Mouse (Mus musculus): Measurements from ENCODE around the gene Fam185a.
A peak's percentile ranks its signal among the peaks of the same experiment; 100 is the strongest.

The Fam185a gene

DNA sequence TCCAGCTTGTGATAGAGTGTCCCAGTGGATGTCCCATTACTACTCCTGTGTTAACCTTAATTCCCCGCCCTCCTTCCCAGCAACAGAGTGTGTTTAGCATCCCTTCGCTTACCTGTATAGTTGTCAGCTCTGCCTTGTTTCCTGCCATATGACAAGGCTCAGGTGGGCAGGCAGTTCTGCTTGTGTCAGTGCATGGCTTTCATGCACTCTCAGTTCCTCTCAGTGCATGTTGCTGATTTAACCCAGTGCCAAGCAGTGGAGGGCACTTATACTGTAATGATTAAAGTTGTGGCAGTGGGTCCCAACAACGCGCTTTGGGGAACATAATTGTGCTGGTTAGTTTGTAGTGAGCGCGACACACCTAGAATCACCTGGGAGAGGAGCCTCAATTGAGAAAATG, 1.9 kb downstream of the Fam185a start:
- DNase-seq (ENCODE audit: low read depth), result no peak

DNA sequence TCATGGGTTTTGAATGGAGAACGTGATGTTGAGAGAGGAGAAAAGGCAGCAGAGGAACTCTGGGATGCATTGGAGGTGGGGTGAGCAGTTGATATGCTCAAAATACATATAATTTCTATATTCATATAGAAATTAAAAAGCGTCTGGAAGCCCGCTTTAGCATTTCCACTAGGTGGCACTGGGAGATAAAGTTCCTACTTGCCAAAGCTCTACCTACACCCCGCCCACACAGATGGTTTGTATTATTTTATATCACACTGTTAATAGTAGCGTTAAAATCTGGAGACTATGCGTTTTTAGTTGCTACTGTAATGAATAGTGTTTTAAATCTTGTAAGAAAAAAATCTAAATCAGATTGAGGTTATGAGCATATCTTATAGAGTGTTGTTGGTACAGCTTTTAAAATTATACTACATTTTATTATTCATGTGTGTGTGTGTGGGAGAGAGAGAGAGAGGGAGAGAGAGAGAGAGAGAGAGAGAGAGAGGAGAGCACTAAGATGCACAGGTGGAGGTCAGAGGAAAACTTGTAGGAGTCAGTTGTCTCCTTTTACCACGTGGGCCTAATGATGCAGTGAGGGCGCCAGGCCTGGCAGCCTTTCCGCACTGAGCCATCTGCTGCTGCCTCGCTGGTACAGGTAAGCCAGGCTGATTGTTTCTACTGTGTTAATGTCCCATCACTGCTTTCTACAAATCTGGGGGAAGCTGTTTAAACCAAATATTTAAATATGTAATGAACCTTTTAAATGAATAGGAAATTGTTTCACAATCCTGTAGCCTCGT, 9.6 kb downstream of the Fam185a start:
- peak; percentile 16 for DNase-seq (ENCODE audit: low read depth)

- no peak for DNase-seq (ENCODE audit: low read depth)
Measured at GRCm38 (mm10) chr5:21436471-21436975, 11.8 kb downstream of the Fam185a start.

DNA sequence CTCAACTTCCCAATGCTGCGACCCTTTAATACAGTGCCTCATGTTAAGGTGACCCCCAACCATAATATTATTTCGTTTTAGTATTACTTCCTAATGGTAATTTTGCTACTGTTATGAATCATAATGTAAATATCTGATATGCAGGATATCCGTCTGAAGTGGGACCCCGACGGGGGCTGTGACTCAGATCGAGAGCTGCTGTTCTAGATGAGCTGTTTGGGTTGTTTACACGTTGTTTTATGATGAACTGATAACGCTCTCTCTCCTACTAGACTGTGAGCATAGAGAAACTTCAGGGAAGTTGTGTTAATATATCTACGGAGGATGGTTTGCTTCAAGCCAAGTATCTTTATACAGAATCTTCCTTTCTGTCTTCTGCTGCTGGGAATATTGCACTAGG, 13.7 kb downstream of the Fam185a start:
- DNase-seq (ENCODE audit: low read depth), result no peak

GRCm38 (mm10) chr5:21439446-21440110, 14.8 kb downstream of the Fam185a start:
- DNase-seq (ENCODE audit: low read depth), result no peak

- no peak for DNase-seq (ENCODE audit: low read depth)
Measured at GRCm38 (mm10) chr5:21440833-21441530, 16.2 kb downstream of the Fam185a start.

GRCm38 (mm10) chr5:21467387-21467786, 42.6 kb downstream of the Fam185a start:
- no peak for DNase-seq (ENCODE audit: low read depth)

- no peak for DNase-seq (ENCODE audit: low read depth)
Measured at GRCm38 (mm10) chr5:21468100-21468499, 43.3 kb downstream of the Fam185a start.

GRCm38 (mm10) chr5:21478428-21478827, 53.7 kb downstream of the Fam185a start:
- no peak for DNase-seq (ENCODE audit: low read depth)

GRCm38 (mm10) chr5:21479746-21480145, 55.0 kb downstream of the Fam185a start:
- DNase-seq (ENCODE audit: low read depth), result no peak

- no peak for DNase-seq (ENCODE audit: low read depth)
Measured at GRCm38 (mm10) chr5:21481521-21481920, 56.8 kb downstream of the Fam185a start.

- DNase-seq (ENCODE audit: low read depth), result no peak
Measured at GRCm38 (mm10) chr5:21482446-21483222, 57.9 kb downstream of the Fam185a start.

- no peak for DNase-seq (ENCODE audit: low read depth)
Measured at GRCm38 (mm10) chr5:21483275-21483674, 58.5 kb downstream of the Fam185a start.

- no peak for DNase-seq (ENCODE audit: low read depth)
Measured at GRCm38 (mm10) chr5:21485197-21485829, 60.6 kb downstream of the Fam185a start.

DNA sequence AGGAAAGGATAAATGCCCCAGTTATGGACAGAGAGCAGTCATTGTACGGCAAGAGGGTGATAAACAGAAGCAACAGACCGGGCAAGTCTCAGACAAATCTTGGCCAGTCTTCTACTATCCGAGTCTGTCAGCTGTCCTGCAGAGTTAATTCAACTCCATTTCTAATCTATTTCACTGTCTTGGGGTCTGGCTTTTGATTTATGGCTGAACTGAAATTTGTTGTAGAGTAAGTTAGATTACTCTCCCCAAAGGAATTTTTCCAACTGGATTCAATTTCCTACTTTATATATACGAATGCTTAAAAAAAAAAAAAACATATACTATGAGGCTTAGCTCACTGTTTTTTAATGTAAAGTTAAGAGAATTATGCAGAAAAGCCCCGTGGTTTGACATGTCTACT, 62.0 kb downstream of the Fam185a start:
- DNase-seq (ENCODE audit: low read depth), result no peak

DNA sequence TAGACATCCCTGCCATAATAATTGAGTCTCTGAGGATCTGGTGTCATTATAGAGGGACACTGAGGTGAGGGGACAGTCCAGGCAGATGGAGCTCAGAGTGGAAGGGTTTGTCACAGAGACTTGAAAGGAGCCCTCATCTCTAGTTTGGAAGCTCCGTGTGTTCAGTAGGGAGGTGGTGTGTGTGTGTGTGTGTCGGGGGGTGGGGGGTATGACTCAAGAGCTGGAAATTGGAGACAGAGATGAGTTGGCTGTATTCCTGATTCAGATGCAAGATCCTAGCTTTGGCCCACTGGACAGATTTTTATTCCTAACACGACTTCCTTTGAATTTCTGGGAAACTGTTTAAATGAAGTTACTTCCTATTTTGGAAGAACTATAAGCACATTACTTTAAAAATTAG, 62.5 kb downstream of the Fam185a start:
- DNase-seq (ENCODE audit: low read depth), result no peak

DNA sequence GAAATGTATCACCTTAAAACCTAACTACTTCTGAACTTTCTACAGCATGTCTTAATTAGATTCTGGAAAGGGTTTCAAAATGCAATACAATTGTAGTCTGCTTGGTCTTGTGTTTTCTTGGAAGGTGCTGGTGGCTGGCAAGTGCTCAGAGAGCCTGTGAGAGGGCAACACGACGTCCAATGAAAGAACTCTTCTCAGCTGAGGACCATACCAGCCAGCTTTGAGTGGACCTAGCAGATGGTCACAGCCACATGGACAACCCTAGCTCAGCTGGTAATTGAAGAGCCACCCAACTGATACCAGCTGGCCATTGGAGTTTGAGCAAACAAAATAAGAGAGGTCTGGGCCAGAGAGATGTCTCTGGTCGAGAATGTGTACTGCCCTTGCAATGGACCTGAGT, 63.0 kb downstream of the Fam185a start:
- DNase-seq (ENCODE audit: low read depth), result no peak

GRCm38 (mm10) chr5:21488506-21488905, 63.7 kb downstream of the Fam185a start:
- no peak for DNase-seq (ENCODE audit: low read depth)

DNA sequence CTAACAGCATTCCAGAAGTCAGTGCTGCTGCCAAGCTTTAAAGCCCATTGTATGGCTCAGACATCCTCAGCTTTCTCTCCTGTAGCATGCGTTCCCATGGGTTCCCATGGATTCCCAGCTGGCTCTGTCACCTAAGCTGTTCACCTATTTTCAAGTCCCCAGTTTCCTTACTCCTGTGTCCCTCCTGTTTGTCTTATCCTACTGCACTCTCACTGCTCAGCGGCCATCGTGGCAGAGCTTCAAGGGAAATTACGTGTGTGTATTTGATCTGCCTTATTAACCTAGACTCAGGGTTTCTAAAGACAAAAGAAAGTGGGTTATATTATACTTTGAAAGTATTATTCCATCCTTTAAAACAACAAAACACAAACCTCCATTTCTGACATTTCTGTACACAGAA, 64.4 kb downstream of the Fam185a start:
- DNase-seq (ENCODE audit: low read depth), result no peak

DNA sequence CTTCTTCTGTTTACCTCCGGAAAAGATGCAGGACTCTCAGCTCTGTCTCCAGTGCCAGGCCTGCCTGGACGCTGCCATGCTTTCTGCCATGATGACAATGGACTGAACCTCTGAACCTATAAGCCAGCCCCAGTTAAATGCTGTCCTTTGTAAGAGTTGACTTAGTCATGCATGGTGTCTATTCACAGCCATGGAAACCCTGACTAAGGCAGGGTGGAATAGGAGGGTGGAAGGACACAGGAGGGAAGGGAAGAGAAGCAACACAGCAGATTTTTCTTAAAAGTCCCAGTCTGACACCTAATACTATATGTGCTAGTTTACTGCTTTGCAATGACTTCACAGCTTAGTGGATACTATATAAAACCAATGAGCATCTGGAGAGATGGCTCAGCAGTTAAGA, 66.7 kb downstream of the Fam185a start:
- no peak for DNase-seq (ENCODE audit: low read depth)

DNA sequence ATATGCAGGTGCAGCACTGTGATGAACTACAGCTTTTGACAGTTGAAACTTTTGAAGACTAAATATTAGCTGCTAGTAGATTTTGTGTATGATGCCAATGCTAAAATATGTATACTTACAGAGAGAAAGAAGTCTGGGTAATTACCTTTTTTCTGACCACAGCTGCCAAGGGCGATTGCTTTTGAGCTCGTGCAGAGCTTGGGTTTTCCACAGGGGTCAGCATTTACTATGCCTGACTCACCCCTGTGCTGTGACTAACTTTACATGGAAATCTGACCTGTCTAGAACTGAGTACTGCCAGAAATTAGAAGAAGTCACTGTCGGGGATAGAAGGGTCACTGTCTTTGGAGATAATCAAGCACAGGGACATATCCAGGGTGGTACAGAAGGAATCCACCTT, 67.5 kb downstream of the Fam185a start:
- DNase-seq (ENCODE audit: low read depth), result no peak
